Mouse (Mus musculus): ENCODE data around the gene Galnt6.
"Not testable (repeated sequence)": the region's sequence is repeated elsewhere in the genome, so short reads cannot be mapped to it uniquely, and the experiment has no call there.

The Galnt6 gene

GRCm38 (mm10) chr15:100729281-100729985, at the start of gene Galnt6:
TSS of gene Galnt6 (minus strand) at chr15:100729376.
- DNase-seq (ENCODE audit: low read depth, low spot score), result peak; percentile 33

GRCm38 (mm10) chr15:100777020-100778016, 48.1 kb upstream of the Galnt6 start:
- peak; percentile 90 for DNase-seq (ENCODE audit: low read depth, low spot score)

GRCm38 (mm10) chr15:100776424-100776823, 47.2 kb upstream of the Galnt6 start:
- DNase-seq (ENCODE audit: low read depth, low spot score), result no peak

- DNase-seq (ENCODE audit: low read depth, low spot score), result no peak
Observed at GRCm38 (mm10) chr15:100775189-100776166, 46.3 kb upstream of the Galnt6 start.

GRCm38 (mm10) chr15:100773859-100774258, 44.7 kb upstream of the Galnt6 start:
- DNase-seq (ENCODE audit: low read depth, low spot score), result not testable (repeated sequence)

- no peak for DNase-seq (ENCODE audit: low read depth, low spot score)
Observed at GRCm38 (mm10) chr15:100772685-100773084, 43.5 kb upstream of the Galnt6 start.

GRCm38 (mm10) chr15:100770338-100770737, 41.2 kb upstream of the Galnt6 start:
- DNase-seq (ENCODE audit: low read depth, low spot score), result no peak

- DNase-seq (ENCODE audit: low read depth, low spot score), result not testable (repeated sequence)
Observed at GRCm38 (mm10) chr15:100769023-100769422, 39.8 kb upstream of the Galnt6 start.

- DNase-seq (ENCODE audit: low read depth, low spot score), result no peak
Observed at GRCm38 (mm10) chr15:100767851-100768250, 38.7 kb upstream of the Galnt6 start.

- no peak for DNase-seq (ENCODE audit: low read depth, low spot score)
Observed at GRCm38 (mm10) chr15:100766826-100767225, 37.6 kb upstream of the Galnt6 start.

- no peak for DNase-seq (ENCODE audit: low read depth, low spot score)
Observed at GRCm38 (mm10) chr15:100764163-100764951, 35.2 kb upstream of the Galnt6 start.

- no peak for DNase-seq (ENCODE audit: low read depth, low spot score)
Observed at GRCm38 (mm10) chr15:100762649-100763048, 33.5 kb upstream of the Galnt6 start.

GRCm38 (mm10) chr15:100761419-100762185, 32.4 kb upstream of the Galnt6 start, which contains the start of gene Slc4a8:
TSS of gene Slc4a8 (plus strand) at chr15:100761747.
- peak; percentile 97 for DNase-seq (ENCODE audit: low read depth, low spot score)

GRCm38 (mm10) chr15:100761036-100761418, 31.9 kb upstream of the Galnt6 start:
- DNase-seq (ENCODE audit: low read depth, low spot score), result no peak

GRCm38 (mm10) chr15:100759286-100759685, 30.1 kb upstream of the Galnt6 start:
- no peak for DNase-seq (ENCODE audit: low read depth, low spot score)

- peak; percentile 91 for DNase-seq (ENCODE audit: low read depth, low spot score)
Observed at GRCm38 (mm10) chr15:100757527-100757978, 28.4 kb upstream of the Galnt6 start.

- DNase-seq (ENCODE audit: low read depth, low spot score), result no peak
Observed at GRCm38 (mm10) chr15:100755881-100756624, 26.9 kb upstream of the Galnt6 start.

GRCm38 (mm10) chr15:100755498-100755859, 26.3 kb upstream of the Galnt6 start:
- no peak for DNase-seq (ENCODE audit: low read depth, low spot score)

Measured in brain, adult 2 months (tissue).